Mouse (Mus musculus): ENCODE measurements at regions not wholly inside any gene's neighbourhood (a gene's known extent, or its start where the extent isn't known, plus 50 kb on each side); places are given as distances from the start of the nearest gene placed in this dataset.

GRCm38 (mm10) chr13:44608286-44608675 is 121.0 kb upstream of the Jarid2 start:
- no peak for DNase-seq (ENCODE audit: low spot score)

- DNase-seq (ENCODE audit: low spot score) = no peak
Measured at GRCm38 (mm10) chr13:44608681-44609335, 120.5 kb upstream of the Jarid2 start.

GRCm38 (mm10) chr13:44609606-44610005 is 119.7 kb upstream of the Jarid2 start:
- DNase-seq (ENCODE audit: low spot score) = no peak

- DNase-seq (ENCODE audit: low spot score) = no peak
Measured at GRCm38 (mm10) chr13:44615696-44616095, 113.6 kb upstream of the Jarid2 start.

GRCm38 (mm10) chr13:44618368-44618767 is 110.9 kb upstream of the Jarid2 start:
- DNase-seq (ENCODE audit: low spot score) = no peak

- no peak for DNase-seq (ENCODE audit: low spot score)
Measured at GRCm38 (mm10) chr13:44622661-44623355, 106.5 kb upstream of the Jarid2 start.

- no peak for DNase-seq (ENCODE audit: low spot score)
Measured at GRCm38 (mm10) chr13:44624716-44625115, 104.6 kb upstream of the Jarid2 start.

- no peak for DNase-seq (ENCODE audit: low spot score)
Measured at GRCm38 (mm10) chr13:44625792-44626191, 103.5 kb upstream of the Jarid2 start.

- DNase-seq (ENCODE audit: low spot score) = no peak
Measured at GRCm38 (mm10) chr13:44626806-44627205, 102.5 kb upstream of the Jarid2 start.

- no peak for DNase-seq (ENCODE audit: low spot score)
Measured at GRCm38 (mm10) chr13:44630061-44630460, 99.2 kb upstream of the Jarid2 start.

- DNase-seq (ENCODE audit: low spot score) = no peak
Measured at GRCm38 (mm10) chr13:44634616-44635015, 94.7 kb upstream of the Jarid2 start.

- DNase-seq (ENCODE audit: low spot score) = no peak
Measured at GRCm38 (mm10) chr13:44635221-44636007, 93.9 kb upstream of the Jarid2 start.

- no peak for DNase-seq (ENCODE audit: low spot score)
Measured at GRCm38 (mm10) chr13:44636008-44636335, 93.3 kb upstream of the Jarid2 start.

GRCm38 (mm10) chr13:44642361-44642760 is 86.9 kb upstream of the Jarid2 start:
- DNase-seq (ENCODE audit: low spot score) = no peak

GRCm38 (mm10) chr13:44650052-44650451 is 79.2 kb upstream of the Jarid2 start:
- no peak for DNase-seq (ENCODE audit: low spot score)

GRCm38 (mm10) chr13:44651259-44652238 is 77.7 kb upstream of the Jarid2 start:
- DNase-seq (ENCODE audit: low spot score) = no peak

GRCm38 (mm10) chr13:44657905-44658414 is 71.3 kb upstream of the Jarid2 start:
- no peak for DNase-seq (ENCODE audit: low spot score)

- DNase-seq (ENCODE audit: low spot score) = no peak
Measured at GRCm38 (mm10) chr13:44659861-44660260, 69.4 kb upstream of the Jarid2 start.

- DNase-seq (ENCODE audit: low spot score) = peak; percentile 31
Measured at GRCm38 (mm10) chr13:44663062-44663461, 66.2 kb upstream of the Jarid2 start.

- no peak for DNase-seq (ENCODE audit: low spot score)
Measured at GRCm38 (mm10) chr13:44663730-44664129, 65.5 kb upstream of the Jarid2 start.

- DNase-seq (ENCODE audit: low spot score) = no peak
Measured at GRCm38 (mm10) chr13:44669761-44670160, 59.5 kb upstream of the Jarid2 start.
